Mouse (Mus musculus) olfactory bulb, adult 2 months (tissue): Measurements from ENCODE around the gene Gm42417.

Experiments
- CTCF ChIP-seq: fragments of 200-500 bp; IDR thresholded peaks from 2 replicates; pipeline ENCODE4 v1.5.1; 2012; ENCODE audit warnings: low read depth, mild to moderate bottlenecking, low read length, moderate library complexity; ENCODE audit not compliant: insufficient read depth
- POLR2A ChIP-seq: fragments of 200-500 bp; IDR thresholded peaks from 2 replicates; pipeline ENCODE4 v1.6.1; 2012; ENCODE audit warnings: mild to moderate bottlenecking, low read depth, low read length, moderate library complexity; ENCODE audit not compliant: insufficient read depth

DNA sequence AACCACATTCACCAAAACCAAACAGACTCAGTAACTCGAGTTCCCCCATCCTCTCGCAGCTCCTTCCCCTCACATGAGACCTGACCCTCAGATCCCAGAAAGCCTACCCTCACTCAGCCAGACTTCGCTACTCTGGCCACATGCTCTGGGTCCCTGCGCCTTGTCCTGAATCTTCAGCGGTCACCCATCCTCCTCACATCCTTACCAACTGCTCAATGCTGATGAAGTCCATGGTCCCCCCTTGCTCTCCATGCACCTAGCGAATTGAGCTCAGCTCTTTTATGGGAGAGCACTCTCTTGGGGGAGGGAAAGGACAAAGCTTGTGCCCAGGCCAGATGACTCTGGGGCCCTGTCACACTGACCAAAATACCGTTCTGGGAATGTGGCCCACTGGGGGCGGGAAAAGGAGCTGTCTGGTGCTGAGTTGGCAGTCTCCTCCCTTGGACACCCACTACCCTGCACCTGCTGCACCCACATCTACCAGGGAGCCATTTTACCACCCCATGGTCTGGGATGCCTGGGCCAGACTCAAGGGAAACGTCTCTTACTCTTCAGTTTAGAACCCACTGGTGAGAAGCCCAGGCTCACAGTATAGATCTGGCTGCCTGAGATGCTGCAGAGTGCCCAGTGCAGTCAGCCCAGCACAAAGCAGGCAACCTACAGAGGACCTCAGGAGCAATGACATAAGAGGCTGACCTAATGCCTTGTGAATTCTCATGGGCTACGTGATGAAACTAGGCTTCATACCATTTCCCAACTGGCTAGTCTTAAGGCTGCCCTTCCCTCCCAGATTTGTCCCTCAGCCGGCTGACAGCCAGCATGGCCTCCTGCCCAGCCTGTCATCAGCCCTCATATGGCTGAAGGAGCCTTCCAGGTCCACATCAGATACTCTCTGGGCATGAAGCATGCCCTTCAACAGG lies 3.5 kb downstream of the Gm42417 start:
- no peak for TF ChIP-seq CTCF
- TF ChIP-seq POLR2A: no peak
